Mouse (Mus musculus) E14TG2a.4 (cell line): ENCODE results near the gene Mier1.

ENCODE experiments used
- CTCF ChIP-seq: conservative IDR thresholded peaks from 2 replicates; pipeline ENCODE4 v1.5.1; 2014; ENCODE audit warnings: low read length
- POU5F1 ChIP-seq: IDR thresholded peaks from 2 replicates; pipeline ENCODE4 v1.6.1; 2014; ENCODE audit warnings: low read length, borderline replicate concordance

- TF ChIP-seq CTCF (no peak), POU5F1 (no peak)
These were observed 59.3 kb downstream of the Mier1 start for GRCm38 (mm10) chr4:103173507-103173906.
